Mouse (Mus musculus) MEL (cell line): ENCODE data around the gene Hoxb7. TPM values are rescaled to one million over a fixed set of nuclear protein-coding genes. Genes with fewer than 3 reads are reported as not detected.

Source experiments
- DNase-seq: peaks from one replicate; pipeline ENCODE4 v3.0.0; 2011; ENCODE audit warnings: low read depth, low spot score
- H3K27ac ChIP-seq: 2 replicates; pipeline ENCODE4 v1.5.1; 2012; ENCODE audit warnings: low read depth, mild to moderate bottlenecking, control low read depth, low read length, moderate library complexity; ENCODE audit not compliant: control insufficient read depth
- H3K27me3 ChIP-seq, 2 experiments: fragments of 150-350 bp in 1 of 2; sonication (generic) in 1 of 2; 2 replicates each; pipeline ENCODE4 v1.6.1; 2012; ENCODE audit warnings: low read length in 2 of 2, mild to moderate bottlenecking in 2 of 2, improper control_type of control experiment in 1 of 2, moderate library complexity in 1 of 2; ENCODE audit not compliant: insufficient read depth in 2 of 2, control insufficient read depth in 1 of 2
- H3K36me3 ChIP-seq, 2 experiments: 2 replicates each; pipeline ENCODE4 v1.6.1; 2012 to 2014; ENCODE audit warnings: low read length in 2 of 2, improper control_type of control experiment in 1 of 2, inconsistent platforms in 1 of 2, mild to moderate bottlenecking in 1 of 2; ENCODE audit not compliant: insufficient read depth in 2 of 2, control insufficient read depth in 1 of 2
- H3K4me1 ChIP-seq, 2 experiments: fragments of 150-350 bp in 1 of 2; sonication (generic) in 1 of 2; 2 replicates each; pipeline ENCODE4 v1.6.1; 2012; ENCODE audit warnings: low read length in 2 of 2, improper control_type of control experiment in 1 of 2, mild to moderate bottlenecking in 1 of 2; ENCODE audit not compliant: insufficient read depth in 2 of 2, control insufficient read depth in 1 of 2
- H3K4me3 ChIP-seq, 2 experiments: fragments of 150-350 bp in 1 of 2; sonication (generic) in 1 of 2; 2 replicates each; pipeline ENCODE4 v1.5.1; 2012; ENCODE audit warnings: low read depth in 2 of 2, low read length in 2 of 2, mild to moderate bottlenecking in 2 of 2, moderate library complexity in 2 of 2, control low read depth in 1 of 2, improper control_type of control experiment in 1 of 2; ENCODE audit not compliant: control insufficient read depth in 1 of 2, insufficient read depth in 1 of 2
- H3K79me2 ChIP-seq: 2 replicates; pipeline ENCODE4 v1.6.1; 2012; ENCODE audit warnings: mild to moderate bottlenecking, low read length, moderate library complexity; ENCODE audit not compliant: control insufficient read depth, poor library complexity, insufficient read depth
- H3K9ac ChIP-seq: 2 replicates; pipeline ENCODE4 v1.6.1; 2012; ENCODE audit warnings: low read depth, mild to moderate bottlenecking, control low read depth, low read length, moderate library complexity; ENCODE audit not compliant: control insufficient read depth, poor library complexity, severe bottlenecking
- H3K9me3 ChIP-seq: fragments of 150-350 bp; sonication (generic); replicated peaks from 2 replicates; pipeline ENCODE4 v1.6.1; 2012; ENCODE audit warnings: mild to moderate bottlenecking, low read length, improper control_type of control experiment, moderate library complexity; ENCODE audit not compliant: insufficient read depth
- BHLHE40 ChIP-seq: IDR thresholded peaks from 2 replicates; pipeline ENCODE4 v1.6.1; 2012; ENCODE audit warnings: low read depth, mild to moderate bottlenecking, inconsistent platforms, low read length, improper control_type of control experiment, borderline replicate concordance
- CTCF ChIP-seq, 3 experiments: IDR thresholded peaks in 2 of 3; conservative IDR thresholded peaks in 1 of 3; 2 replicates each; pipeline ENCODE4 v1.5.1; 2011 to 2012; ENCODE audit warnings: low read length in 3 of 3, low read depth in 2 of 3, mild to moderate bottlenecking in 2 of 3, improper control_type of control experiment in 1 of 3, inconsistent platforms in 1 of 3, mixed read lengths in 1 of 3, moderate library complexity in 1 of 3; ENCODE audit not compliant: control insufficient read depth in 1 of 3, insufficient read depth in 1 of 3, poor library complexity in 1 of 3, severe bottlenecking in 1 of 3
- E2F4 ChIP-seq: IDR thresholded peaks from 2 replicates; pipeline ENCODE4 v1.6.1; 2011; ENCODE audit warnings: low read depth, low read length, improper control_type of control experiment, borderline replicate concordance
- ELF1 ChIP-seq: IDR thresholded peaks from 2 replicates; pipeline ENCODE4 v1.6.1; 2014; ENCODE audit warnings: low read depth, mild to moderate bottlenecking, inconsistent platforms, low read length, improper control_type of control experiment, moderate library complexity
- EP300 ChIP-seq, 2 experiments: IDR thresholded peaks; 2 replicates each; pipeline ENCODE4 v1.6.1; 2011; ENCODE audit warnings: improper control_type of control experiment in 2 of 2, low read length in 2 of 2, low read depth in 1 of 2, mild to moderate bottlenecking in 1 of 2
- MAFK ChIP-seq: IDR thresholded peaks from 2 replicates; pipeline ENCODE4 v1.6.1; 2011; ENCODE audit warnings: low read depth, mild to moderate bottlenecking, low read length, improper control_type of control experiment, borderline replicate concordance
- MAX ChIP-seq: IDR thresholded peaks from 2 replicates; pipeline ENCODE4 v1.6.1; 2011; ENCODE audit warnings: low read length, improper control_type of control experiment
- MEF2A ChIP-seq: IDR thresholded peaks from 2 replicates; pipeline ENCODE4 v1.6.1; 2014; ENCODE audit warnings: low read depth, mild to moderate bottlenecking, inconsistent platforms, low read length, improper control_type of control experiment; ENCODE audit not compliant: poor library complexity, insufficient replicate concordance, severe bottlenecking; ENCODE audit errors: extremely low read depth
- MXI1 ChIP-seq: IDR thresholded peaks from 2 replicates; pipeline ENCODE4 v1.6.1; 2011; ENCODE audit warnings: mild to moderate bottlenecking, low read depth, low read length, improper control_type of control experiment
- MYB ChIP-seq: IDR thresholded peaks from 2 replicates; pipeline ENCODE4 v1.6.1; 2011; ENCODE audit warnings: mild to moderate bottlenecking, low read depth, low read length, improper control_type of control experiment
- NELFE ChIP-seq: IDR thresholded peaks from 2 replicates; pipeline ENCODE4 v1.6.1; 2011; ENCODE audit warnings: low read depth, low read length, improper control_type of control experiment
- POLR2AphosphoS2 ChIP-seq: IDR thresholded peaks from 2 replicates; pipeline ENCODE4 v1.6.1; 2011; ENCODE audit warnings: low read length, improper control_type of control experiment
- SIN3A ChIP-seq: IDR thresholded peaks from 2 replicates; pipeline ENCODE4 v1.6.1; 2012; ENCODE audit warnings: low read length, improper control_type of control experiment, inconsistent platforms
- SMC3 ChIP-seq: IDR thresholded peaks from 2 replicates; pipeline ENCODE4 v1.6.1; 2011; ENCODE audit warnings: low read depth, low read length, improper control_type of control experiment
- TAL1 ChIP-seq: IDR thresholded peaks from 2 replicates; pipeline ENCODE4 v1.6.1; 2012; ENCODE audit warnings: mild to moderate bottlenecking, inconsistent platforms, low read length, moderate library complexity, mixed read lengths
- UBTF ChIP-seq: IDR thresholded peaks from 2 replicates; pipeline ENCODE4 v1.6.1; 2012; ENCODE audit warnings: low read depth, mild to moderate bottlenecking, inconsistent platforms, low read length, improper control_type of control experiment, moderate library complexity, borderline replicate concordance; ENCODE audit not compliant: insufficient read depth
- USF2 ChIP-seq, 2 experiments: IDR thresholded peaks; 2 replicates each; pipeline ENCODE4 v1.6.1; 2011 to 2012; ENCODE audit warnings: improper control_type of control experiment in 2 of 2, low read length in 2 of 2, borderline replicate concordance in 1 of 2, inconsistent platforms in 1 of 2, low read depth in 1 of 2, mild to moderate bottlenecking in 1 of 2; ENCODE audit not compliant: insufficient read depth in 1 of 2
- ZMIZ1 ChIP-seq: IDR thresholded peaks from 2 replicates; pipeline ENCODE4 v1.6.1; 2012; ENCODE audit warnings: low read depth, mild to moderate bottlenecking, inconsistent platforms, low read length, improper control_type of control experiment, moderate library complexity
- ZNF384 ChIP-seq: IDR thresholded peaks from 2 replicates; pipeline ENCODE4 v1.6.1; 2012; ENCODE audit warnings: low read depth, mild to moderate bottlenecking, inconsistent platforms, low read length, improper control_type of control experiment
- polyA plus RNA-seq, 2 experiments: library from polyadenylated mRNA; stranded (reverse) in 1 of 2; unstranded in 1 of 2; fragments of >175 nt in 1 of 2; fragments of >200 nt in 1 of 2; gene quantifications; 2 replicates each; pipeline versions ENCODE4 v1.2.1 to v1.2.4; 2012; ENCODE audit warnings: low replicate concordance in 2 of 2, low read depth in 1 of 2; ENCODE audit not compliant: insufficient read length in 2 of 2, insufficient read depth in 1 of 2, missing spikeins in 1 of 2
- total RNA-seq: library from RNA; depleted of rRNA; stranded (reverse); fragments of 300-350 nt; gene quantifications from 2 replicates; pipeline ENCODE4 v1.2.3, GENCODE M21; 2012

Gene Hoxb7
- total and polyA plus RNA-seq, 3 experiments, result not detected

DNA sequence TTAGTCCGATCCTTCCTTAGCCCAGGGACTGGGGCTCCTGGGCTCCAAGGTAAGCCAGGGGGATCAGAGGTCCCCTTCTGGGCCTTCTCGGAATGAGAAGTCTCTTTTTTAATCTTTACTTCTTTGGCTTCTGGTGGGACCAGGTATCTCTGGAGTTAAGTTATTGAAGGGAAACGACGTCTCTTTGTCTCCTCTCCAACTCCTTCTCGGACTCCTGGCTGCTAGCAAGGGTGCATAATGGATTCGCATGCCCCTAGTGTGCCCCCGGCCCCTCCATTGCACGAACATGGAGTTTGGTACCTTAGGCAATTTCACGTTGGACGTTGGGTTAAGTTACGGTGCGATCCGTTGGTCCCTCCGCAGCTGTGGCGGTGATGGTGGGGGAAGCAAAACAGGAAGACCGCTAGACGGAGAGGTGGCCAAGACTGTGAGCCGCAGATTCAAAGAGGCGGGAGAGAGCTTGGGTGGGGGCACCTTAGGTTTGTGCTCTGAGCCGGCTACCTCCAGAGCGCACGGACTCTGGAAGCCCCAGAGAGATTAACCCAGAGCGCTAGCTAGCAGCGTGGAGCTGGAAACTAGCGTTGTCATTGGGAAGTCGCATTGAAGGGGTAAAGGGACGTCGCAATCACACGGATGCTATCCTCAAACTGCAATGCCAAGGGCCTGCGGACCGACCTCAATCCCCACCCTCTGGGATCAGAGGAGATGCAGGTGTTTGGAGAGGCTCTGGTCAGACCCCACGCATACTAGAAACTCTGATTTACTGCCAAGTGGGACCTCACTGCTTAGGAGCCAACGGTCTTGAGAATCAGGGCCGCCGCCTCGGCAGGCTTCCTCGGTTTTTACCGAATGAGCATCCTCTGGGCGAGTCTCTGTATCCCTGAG is 31.1 kb upstream of the Hoxb7 start:
- H3K79me2 ChIP-seq, result no peaks in the 10 kb centered on the region
- H3K9me3 ChIP-seq, result no peaks in the 10 kb centered on the region
- peaks cover 10 to 14% of the 10 kb centered on the region in 2 experiments for H3K27me3 ChIP-seq
- no peaks in the 10 kb centered on the region for H3K4me1 ChIP-seq
- no peak for DNase-seq
- no peak overlapping the region for H3K4me3 ChIP-seq
- H3K9ac ChIP-seq, result no peak overlapping the region
- TF ChIP-seq CTCF (IDR thresholded peaks at IDR 0.05 in 2 of 3, conservative IDR thresholded peaks at IDR 0.05 in 1 of 3; ENCODE audit: control insufficient read depth in 1 of 3, insufficient read depth in 1 of 3, low read depth in 2 of 3, low read length in 3 of 3, poor library complexity in 1 of 3, severe bottlenecking in 1 of 3), result no peak
- no peak for TF ChIP-seq EP300 (IDR thresholded peaks at IDR 0.05; ENCODE audit: low read depth in 1 of 2, low read length in 2 of 2)
- no peak for TF ChIP-seq E2F4
- TF ChIP-seq MAX, result no peak
- TF ChIP-seq MYB, result no peak
- TF ChIP-seq ZNF384, result no peak
- no peak for TF ChIP-seq ELF1
- TF ChIP-seq TAL1, result no peak
- TF ChIP-seq ZMIZ1, result no peak
- no peak for TF ChIP-seq MEF2A
- no peak for TF ChIP-seq MXI1
- no peak for TF ChIP-seq NELFE
- no peak for TF ChIP-seq MAFK
- TF ChIP-seq SMC3, result no peak
- no peak for TF ChIP-seq USF2 (IDR thresholded peaks at IDR 0.05; ENCODE audit: borderline replicate concordance in 1 of 2, insufficient read depth in 1 of 2, low read depth in 1 of 2, low read length in 2 of 2)
- H3K36me3 ChIP-seq, result no peaks in the 10 kb centered on the region
- no peak overlapping the region for H3K27ac ChIP-seq

- peaks cover 12 to 15% of the 10 kb centered on the region in 2 experiments for H3K27me3 ChIP-seq
- H3K4me1 ChIP-seq, result no peaks in the 10 kb centered on the region
- TF ChIP-seq SIN3A (no peak), CTCF (IDR thresholded peaks at IDR 0.05 in 2 of 3, conservative IDR thresholded peaks at IDR 0.05 in 1 of 3; ENCODE audit: control insufficient read depth in 1 of 3, insufficient read depth in 1 of 3, low read depth in 2 of 3, low read length in 3 of 3, poor library complexity in 1 of 3, severe bottlenecking in 1 of 3) (peak in 2 of 3 experiments; percentile 14 to 15; a peak in 1 of 6 replicates), BHLHE40 (no peak), ELF1 (no peak), UBTF (no peak), POLR2AphosphoS2 (no peak)
- TF ChIP-seq, all 39 proteins: peak for 1
- no peak for DNase-seq
- Histone ChIP-seq H3K9me3 (no peaks in the 10 kb centered on the region), H3K79me2 (no peaks in the 10 kb centered on the region), H3K9ac (no peak overlapping the region), H3K36me3 (no peaks in the 10 kb centered on the region), H3K4me3 (no peak overlapping the region), H3K27ac (no peak overlapping the region)
Observed at GRCm38 (mm10) chr11:96255996-96256445, 30.4 kb upstream of the Hoxb7 start.
